Mouse (Mus musculus) lung, postnatal 0 days (tissue): ENCODE results near the gene Krt8. TPM values are rescaled to one million over a fixed set of nuclear protein-coding genes. Genes with fewer than 3 reads are reported as not detected.

Experiments used
- ATAC-seq: fragments of 200-750 bp; cut with Nextera tagmentation; 2 replicates; pipeline ENCODE4 v1.8.0; 2017; ENCODE audit warnings: moderate library complexity
- DNase-seq: peaks from one replicate; pipeline ENCODE4 v3.0.0-alpha.2; 2016; ENCODE audit warnings: low spot score
- H3K27ac ChIP-seq: fragments of 300-500 bp; sonication (generic); 2 replicates; pipeline ENCODE4 v1.5.1; 2014; ENCODE audit warnings: antibody characterized with exemption, mild to moderate bottlenecking, low read length, mixed read lengths
- H3K27me3 ChIP-seq: fragments of 300-500 bp; sonication (generic); replicated peaks from 2 replicates; pipeline ENCODE4 v1.6.1; 2014; ENCODE audit warnings: low read length, mixed read lengths; ENCODE audit not compliant: insufficient read depth
- H3K36me3 ChIP-seq: fragments of 300-500 bp; sonication (generic); 2 replicates; pipeline ENCODE4 v1.6.1; 2014; ENCODE audit warnings: low read length, mixed read lengths; ENCODE audit not compliant: insufficient read depth
- H3K4me1 ChIP-seq: fragments of 300-500 bp; sonication (generic); 2 replicates; pipeline ENCODE4 v1.6.1; 2014; ENCODE audit warnings: antibody characterized with exemption, low read depth, low read length, mixed read lengths; ENCODE audit not compliant: insufficient read depth
- H3K4me2 ChIP-seq: fragments of 300-500 bp; sonication (generic); replicated peaks from 2 replicates; pipeline ENCODE4 v1.6.1; 2014; ENCODE audit warnings: low read depth, mild to moderate bottlenecking, low read length, moderate library complexity, mixed read lengths
- H3K4me3 ChIP-seq: fragments of 300-500 bp; sonication (generic); 2 replicates; pipeline ENCODE4 v1.5.1; 2014; ENCODE audit warnings: low read depth, low read length
- H3K9ac ChIP-seq: fragments of 300-500 bp; sonication (generic); replicated peaks from 2 replicates; pipeline ENCODE4 v1.6.1; 2014; ENCODE audit warnings: low read depth, mild to moderate bottlenecking
- H3K9me3 ChIP-seq: fragments of 300-500 bp; sonication (generic); 2 replicates; pipeline ENCODE4 v1.6.1; 2016; ENCODE audit warnings: low read length, mixed read lengths
- CTCF ChIP-seq: IDR thresholded peaks from 2 replicates; pipeline ENCODE4 v1.5.1; 2016; ENCODE audit warnings: antibody characterized with exemption, mild to moderate bottlenecking
- EP300 ChIP-seq: IDR thresholded peaks from 2 replicates; pipeline ENCODE4 v1.6.1; 2016; ENCODE audit warnings: antibody characterized with exemption, mild to moderate bottlenecking, control low read depth
- WGBS: fragments of 180-500 bp; shearing (Covaris S2); extraction: QIAGEN DNeasy Blood & Tissue Kit; methylation state at CpG from one replicate; pipeline ENCODE4 v1.1.7; 2014; 5-methylcytosine and 5-hydroxymethylcytosine counted together
- polyA plus RNA-seq: library from polyadenylated mRNA; unstranded; fragments of >200 nt; fragmentation: Nextera tagmentation; extraction: Ambion mirVana; gene quantifications from 2 replicates; pipeline ENCODE4 v1.2.1, GENCODE M21; 2015

Krt8 gene
- polyA plus RNA-seq, 1 experiment from 2014 or later, result 353 TPM

- Histone ChIP-seq H3K27ac (peak overlapping the region; percentile 88), H3K9ac (no peak overlapping the region), H3K4me2 (peak overlapping the region; percentile 47), H3K9me3 (no peaks in the 10 kb centered on the region), H3K4me1 (peaks cover 4% of the 10 kb centered on the region; the same call in 1 of the 2 replicates), H3K4me3 (no peak overlapping the region), H3K27me3 (no peaks in the 10 kb centered on the region), H3K36me3 (no peaks in the 10 kb centered on the region)
- DNase-seq, result peak; percentile 98
- WGBS, result under 1% methylated on average over 15 of the region's 15 CpGs
- peak; percentile 94 for ATAC-seq
- TF ChIP-seq CTCF (peak; percentile 95), EP300 (peak; percentile 90)
Observed at GRCm38 (mm10) chr15:101983949-101984601, 20.2 kb downstream of the Krt8 start.

GRCm38 (mm10) chr15:101983315-101983948 is 20.9 kb downstream of the Krt8 start:
- ATAC-seq (no peak), DNase-seq (no peak)
- Histone ChIP-seq H3K9ac (no peak overlapping the region), H3K36me3 (no peaks in the 10 kb centered on the region), H3K4me3 (no peak overlapping the region), H3K4me2 (peak overlapping the region; percentile 47; the same call in 1 of the 2 replicates), H3K4me1 (peaks cover 4% of the 10 kb centered on the region; the same call in 1 of the 2 replicates), H3K9me3 (no peaks in the 10 kb centered on the region), H3K27me3 (no peaks in the 10 kb centered on the region), H3K27ac (peak overlapping the region; percentile 88)
- TF ChIP-seq EP300 (no peak), CTCF (peak; percentile 42; the same call in 1 of the 2 replicates)
- WGBS, result 76% methylated on average over 13 of the region's 13 CpGs

- peak overlapping the region; percentile 34; the same call in 1 of the 2 replicates for H3K27ac ChIP-seq
- peak; percentile 50 for ATAC-seq
- 34% methylated on average over 5 of the region's 6 CpGs for WGBS
Observed at GRCm38 (mm10) chr15:101980849-101981248, 23.4 kb downstream of the Krt8 start.

GRCm38 (mm10) chr15:101977043-101977726 is 27.1 kb downstream of the Krt8 start:
- H3K9me3 ChIP-seq, result no peaks in the 10 kb centered on the region

More at GRCm38 (mm10) chr15:101980849-101981248, 23.4 kb downstream of the Krt8 start:
- no peaks in the 10 kb centered on the region for H3K27me3 ChIP-seq
- H3K36me3 ChIP-seq, result no peaks in the 10 kb centered on the region
- H3K9ac ChIP-seq, result no peak overlapping the region
- peak; percentile 85 for DNase-seq
- no peaks in the 10 kb centered on the region for H3K9me3 ChIP-seq
- H3K4me3 ChIP-seq, result no peak overlapping the region
- peaks cover 25% of the 10 kb centered on the region for H3K4me1 ChIP-seq
- TF ChIP-seq CTCF (no peak), EP300 (no peak)
- H3K4me2 ChIP-seq, result no peak overlapping the region

GRCm38 (mm10) chr15:101976641-101977040 is 27.6 kb downstream of the Krt8 start:
- 54% methylated on average over 3 of the region's 3 CpGs for WGBS
- H3K4me3 ChIP-seq, result no peak overlapping the region
- H3K9me3 ChIP-seq, result no peaks in the 10 kb centered on the region
- peak overlapping the region; percentile 62; the same call in 1 of the 2 replicates for H3K4me2 ChIP-seq
- H3K27me3 ChIP-seq, result no peaks in the 10 kb centered on the region
- peak overlapping the region; percentile 47 for H3K9ac ChIP-seq
- H3K36me3 ChIP-seq, result no peaks in the 10 kb centered on the region
- no peak for TF ChIP-seq EP300
- no peak for TF ChIP-seq CTCF
- H3K27ac ChIP-seq, result peak overlapping the region; percentile 93
- DNase-seq (no peak), ATAC-seq (no peak)
- H3K4me1 ChIP-seq, result peaks cover 24% of the 10 kb centered on the region; the same call in 1 of the 2 replicates

More at GRCm38 (mm10) chr15:101977043-101977726, 27.1 kb downstream of the Krt8 start:
- ATAC-seq (peak; percentile 94), DNase-seq (peak; percentile 97)
- Histone ChIP-seq H3K4me2 (peak overlapping the region; percentile 62), H3K9ac (peak overlapping the region; percentile 47), H3K27ac (peak overlapping the region; percentile 93), H3K27me3 (no peaks in the 10 kb centered on the region), H3K4me3 (peak overlapping the region; percentile 30), H3K36me3 (no peaks in the 10 kb centered on the region), H3K4me1 (peaks cover 24% of the 10 kb centered on the region; the same call in 1 of the 2 replicates)
- TF ChIP-seq EP300 (peak; percentile 13; the same call in 1 of the 2 replicates), CTCF (peak; percentile 40)
- 3% methylated on average over 20 of the region's 39 CpGs for WGBS

- H3K4me1 ChIP-seq, result peaks cover 24% of the 10 kb centered on the region; the same call in 1 of the 2 replicates
- H3K27me3 ChIP-seq, result no peaks in the 10 kb centered on the region
- H3K4me3 ChIP-seq, result no peak overlapping the region
- ATAC-seq, result peak; percentile 18
- 24% methylated on average over 4 of the region's 5 CpGs for WGBS
- no peaks in the 10 kb centered on the region for H3K9me3 ChIP-seq
- H3K4me2 ChIP-seq, result no peak overlapping the region
- H3K36me3 ChIP-seq, result no peaks in the 10 kb centered on the region
- peak overlapping the region; percentile 93 for H3K27ac ChIP-seq
- peak; percentile 84 for DNase-seq
- TF ChIP-seq EP300, result no peak
- TF ChIP-seq CTCF, result no peak
- no peak overlapping the region for H3K9ac ChIP-seq
Observed at GRCm38 (mm10) chr15:101976023-101976422, 28.3 kb downstream of the Krt8 start.
